ENCODE assay signal across 9 mouse cellular contexts in genomic region chrX:50576824-50577223, GRCm38 (mm10).
DNase-seq lines count a peak whose midpoint lies in the region; ATAC-seq and TF ChIP-seq lines count a peak whose summit lies in the region.
"Had no signal": no experiment of that assay in that cellular context is flagged by ENCODE, and none has a peak within 500 bp of the region (broad histone marks: within the 10 kb centered on the region; RNA-seq: fewer than 3 reads in every experiment).

No protein-coding gene starts in this region.

- peak; percentile 50 for DNase-seq in adrenal gland, adult 8-10 months
- no peak for DNase-seq in adrenal gland, postnatal 10 days
- peak; percentile 64 for DNase-seq in thymus, postnatal 0 days (ENCODE audit: low spot score)
- no peak for DNase-seq in thymus, postnatal 25 days
- peak; percentile 22 to 80 for DNase-seq in left cerebral cortex, postnatal 25 days (ENCODE audit: low spot score in 2 of 2)
- peak; percentile 91 for DNase-seq in midbrain, embryonic 11.5 days (ENCODE audit: low spot score, missing footprints)
- peak; percentile 42 for DNase-seq in stomach, postnatal 0 days (ENCODE audit: low spot score)

- no peaks in the 10 kb centered on the region for H3K27me3 ChIP-seq in heart, embryonic 16.5 days (ENCODE audit: control insufficient read depth, insufficient read depth, low read length)
- no peaks in the 10 kb centered on the region for H3K27me3 ChIP-seq in midbrain, embryonic 11.5 days (ENCODE audit: control insufficient read depth, insufficient read depth, low read length)
- no peaks in the 10 kb centered on the region for H3K27me3 ChIP-seq in stomach, postnatal 0 days (ENCODE audit: control insufficient read depth, insufficient read depth, low read length)
- H3K27me3 ChIP-seq: limb, embryonic 12.5 days had no signal

- H3K4me2 ChIP-seq in heart, embryonic 16.5 days (ENCODE audit: low read depth, low read length): peak overlapping the region; percentile 36; the same call in 1 of the 2 replicates
- H3K4me2 ChIP-seq in midbrain, embryonic 11.5 days: no peak overlapping the region
- peak overlapping the region; percentile 31; the same call in 1 of the 2 replicates for H3K4me2 ChIP-seq in stomach, postnatal 0 days (replicated peaks; ENCODE audit: low read depth)
- H3K4me2 ChIP-seq: limb, embryonic 12.5 days had no signal

- peak overlapping the region; percentile 33 for H3K4me3 ChIP-seq in heart, embryonic 16.5 days (ENCODE audit: low read length)
- no peak overlapping the region for H3K4me3 ChIP-seq in midbrain, embryonic 11.5 days (ENCODE audit: low read depth, low read length)
- H3K4me3 ChIP-seq in stomach, postnatal 0 days (ENCODE audit: low read depth, low read length): no peak overlapping the region
- H3K4me3 ChIP-seq: limb, embryonic 12.5 days had no signal

- 61% methylated on average over 7 of the region's 7 CpGs for WGBS in heart, embryonic 16.5 days
- 62% methylated on average over 7 of the region's 7 CpGs for WGBS in midbrain, embryonic 11.5 days
- 43% methylated on average over 7 of the region's 7 CpGs for WGBS in stomach, postnatal 0 days

- peak; percentile 79 for TF ChIP-seq CTCF in stomach, postnatal 0 days (IDR thresholded peaks at IDR 0.05; ENCODE audit: low read depth)

- H3K27ac ChIP-seq in heart, embryonic 16.5 days (ENCODE audit: low read length): no peak overlapping the region
- no peak overlapping the region for H3K27ac ChIP-seq in midbrain, embryonic 11.5 days (ENCODE audit: low read depth, low read length)
- H3K27ac ChIP-seq in stomach, postnatal 0 days (replicated peaks): no peak overlapping the region
- H3K27ac ChIP-seq: limb, embryonic 12.5 days had no signal

- H3K4me1 ChIP-seq in heart, embryonic 16.5 days (ENCODE audit: control insufficient read depth, insufficient read depth, low read length): no peaks in the 10 kb centered on the region
- H3K4me1 ChIP-seq in midbrain, embryonic 11.5 days (ENCODE audit: control insufficient read depth, insufficient read depth, low read length): no peaks in the 10 kb centered on the region
- H3K4me1 ChIP-seq in stomach, postnatal 0 days (replicated peaks; ENCODE audit: control insufficient read depth, insufficient read depth): no peaks in the 10 kb centered on the region
- H3K4me1 ChIP-seq: limb, embryonic 12.5 days had no signal

- intact Hi-C loops in left cerebral cortex, postnatal 25 days (cut with DNase I): no loop called here

- no peak for ATAC-seq in heart, embryonic 16.5 days (replicated peaks; ENCODE audit: extremely low read depth, insufficient read depth, low FRiP score)
- peak; percentile 30; the same call in 1 of the 2 replicates for ATAC-seq in midbrain, embryonic 11.5 days (ENCODE audit: low FRiP score)
- ATAC-seq in stomach, postnatal 0 days (ENCODE audit: low FRiP score, low TSS enrichment): no peak

- no peak overlapping the region for H3K9ac ChIP-seq in heart, embryonic 16.5 days (ENCODE audit: low read length)
- no peak overlapping the region for H3K9ac ChIP-seq in midbrain, embryonic 11.5 days (ENCODE audit: low read length)
- H3K9ac ChIP-seq in stomach, postnatal 0 days (ENCODE audit: low read length): no peak overlapping the region
- H3K9ac ChIP-seq: limb, embryonic 12.5 days had no signal

- H3K36me3 ChIP-seq in heart, embryonic 16.5 days (ENCODE audit: control insufficient read depth, insufficient read depth): no peaks in the 10 kb centered on the region
- H3K36me3 ChIP-seq in midbrain, embryonic 11.5 days (ENCODE audit: control insufficient read depth, insufficient read depth, low read length): no peaks in the 10 kb centered on the region
- no peaks in the 10 kb centered on the region for H3K36me3 ChIP-seq in stomach, postnatal 0 days (ENCODE audit: control insufficient read depth, insufficient read depth, low read length)

- H3K9me3 ChIP-seq in heart, embryonic 16.5 days (replicated peaks; ENCODE audit: control insufficient read depth, low read length): no peaks in the 10 kb centered on the region
- no peaks in the 10 kb centered on the region for H3K9me3 ChIP-seq in midbrain, embryonic 11.5 days (ENCODE audit: control insufficient read depth, low read length)
- no peaks in the 10 kb centered on the region for H3K9me3 ChIP-seq in stomach, postnatal 0 days (ENCODE audit: control insufficient read depth, low read length)
- H3K9me3 ChIP-seq: limb, embryonic 12.5 days had no signal

- TF ChIP-seq EP300 in stomach, postnatal 0 days (optimal IDR thresholded peaks at IDR 0.05): no peak

Comparison
In these comparisons a context has a peak if more than half of its experiments do, and no peak if none do; other contexts are left out.
1. DNase-seq: peak in adrenal gland, adult 8-10 months (single experiment), thymus, postnatal 0 days (single experiment), left cerebral cortex, postnatal 25 days (2 of 2), midbrain, embryonic 11.5 days (single experiment) and stomach, postnatal 0 days (single experiment); none in adrenal gland, postnatal 10 days (single experiment) and thymus, postnatal 25 days (single experiment).